ENCODE assay signal across 8 mouse cellular contexts in genomic region chr5:89819531-89819930, GRCm38 (mm10).
DNase-seq lines count a peak whose midpoint lies in the region; ATAC-seq lines count a peak whose summit lies in the region.

No protein-coding gene starts in this region.

- ATAC-seq in monocyte, adult 5-6 weeks (replicated peaks; ENCODE audit: insufficient number of reproducible peaks, low FRiP score, low TSS enrichment, poor library complexity, severe bottlenecking): no peak

- intact Hi-C loops in left cerebral cortex, postnatal 4 days (cut with DNase I): no loop called here

- peak; percentile 73 to 75 for DNase-seq in cerebellum, postnatal 10 days
- no peak for DNase-seq in cerebellum, adult 8-10 months
- peak; percentile 46 for DNase-seq in left cerebral cortex, postnatal 4 days
- no peak for DNase-seq in left cerebral cortex, adult 8-10 months (ENCODE audit: low spot score in 2 of 2)
- DNase-seq in adrenal gland, postnatal 25 days: peak; percentile 46
- DNase-seq in lung, postnatal 25 days (ENCODE audit: low spot score): peak; percentile 7
- DNase-seq in adipocyte (ENCODE audit: low spot score): no peak

Comparison
In these comparisons a context has a peak if more than half of its experiments do, and no peak if none do; other contexts are left out.
1. DNase-seq: peak in cerebellum, postnatal 10 days (2 of 2), left cerebral cortex, postnatal 4 days (single experiment), adrenal gland, postnatal 25 days (single experiment) and lung, postnatal 25 days (single experiment); none in cerebellum, adult 8-10 months (single experiment), left cerebral cortex, adult 8-10 months (0 of 2) and adipocyte (single experiment).